Mouse (Mus musculus) bone marrow macrophage, adult 2 months (primary cell): ENCODE results near the gene Mrpl19.

Experiments used
- CTCF ChIP-seq: IDR thresholded peaks from 2 replicates; pipeline ENCODE4 v1.5.1; 2012; ENCODE audit warnings: low read depth, mild to moderate bottlenecking, low read length, moderate library complexity
- POLR2A ChIP-seq: IDR thresholded peaks from 2 replicates; pipeline ENCODE4 v1.6.1; 2012; ENCODE audit warnings: mild to moderate bottlenecking, low read depth, low read length, borderline replicate concordance

DNA sequence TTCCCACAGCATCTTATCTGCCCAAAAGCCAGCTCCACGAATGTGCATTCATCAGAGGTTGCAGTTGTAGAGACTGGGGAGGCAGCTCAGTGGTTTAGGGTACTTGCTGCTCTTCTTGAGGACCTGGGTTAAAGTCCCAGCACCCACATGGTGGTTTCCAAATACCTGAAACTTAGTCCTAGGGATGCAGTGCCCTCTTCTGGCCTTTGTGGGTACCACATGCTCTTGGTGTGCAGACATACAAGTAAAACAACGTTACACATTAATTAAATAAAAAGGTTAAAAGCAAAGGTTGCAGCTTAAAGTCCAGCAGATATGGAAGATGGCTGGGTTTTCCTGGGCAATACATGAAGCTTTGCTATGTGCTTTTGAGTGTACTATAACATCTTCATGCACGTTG lies 32.5 kb downstream of the Mrpl19 start:
- TF ChIP-seq POLR2A, result no peak
- TF ChIP-seq CTCF, result no peak
